Mouse (Mus musculus): ENCODE data around the gene Tars2. TPM values are rescaled to one million over a fixed set of nuclear protein-coding genes. Genes with fewer than 3 reads are reported as not detected.
A peak's percentile ranks its signal among the peaks of the same experiment; 100 is the strongest.

Gene Tars2
- polyA plus RNA-seq, 1 experiment from 2014 or later: 45.8 TPM

- Histone ChIP-seq H3K27ac (replicated peaks) (no peak overlapping the region), H3K9ac (no peak overlapping the region), H3K4me1 (no peaks in the 10 kb centered on the region), H3K4me2 (replicated peaks) (no peak overlapping the region), H3K9me3 (replicated peaks) (no peaks in the 10 kb centered on the region), H3K36me3 (no peaks in the 10 kb centered on the region), H3K4me3 (replicated peaks) (no peak overlapping the region), H3K27me3 (no peaks in the 10 kb centered on the region)
- no peak for ATAC-seq (ENCODE audit: insufficient number of reproducible peaks, low FRiP score, low TSS enrichment, low read depth)
These were observed 50.0 kb downstream of the Tars2 start for GRCm38 (mm10) chr3:95709967-95710366.

- H3K9ac ChIP-seq: no peak overlapping the region
- no peak for ATAC-seq (ENCODE audit: insufficient number of reproducible peaks, low FRiP score, low TSS enrichment, low read depth)
- H3K36me3 ChIP-seq: no peaks in the 10 kb centered on the region
- WGBS: 88% methylated on average over 4 of the region's 4 CpGs
- H3K9me3 ChIP-seq (replicated peaks): no peaks in the 10 kb centered on the region
- H3K4me1 ChIP-seq: no peaks in the 10 kb centered on the region
- H3K4me2 ChIP-seq (replicated peaks): no peak overlapping the region
- no peaks in the 10 kb centered on the region for H3K27me3 ChIP-seq
- H3K4me3 ChIP-seq (replicated peaks): no peak overlapping the region
- no peak overlapping the region for H3K27ac ChIP-seq (replicated peaks)
These were observed 51.0 kb downstream of the Tars2 start for GRCm38 (mm10) chr3:95709044-95709443.

- Histone ChIP-seq H3K4me1 (peaks cover under 1% of the 10 kb centered on the region; the same call in 1 of the 2 replicates), H3K9ac (no peak overlapping the region), H3K4me3 (replicated peaks) (no peak overlapping the region), H3K9me3 (replicated peaks) (no peaks in the 10 kb centered on the region), H3K27me3 (no peaks in the 10 kb centered on the region), H3K4me2 (replicated peaks) (no peak overlapping the region), H3K27ac (replicated peaks) (no peak overlapping the region), H3K36me3 (no peaks in the 10 kb centered on the region)
- 60% methylated on average over 7 of the region's 7 CpGs for WGBS
- ATAC-seq (ENCODE audit: insufficient number of reproducible peaks, low FRiP score, low TSS enrichment, low read depth): no peak
These were observed 52.5 kb downstream of the Tars2 start for GRCm38 (mm10) chr3:95707497-95707896.

GRCm38 (mm10) chr3:95706273-95706672 is 53.7 kb downstream of the Tars2 start:
- no peak overlapping the region for H3K4me3 ChIP-seq (replicated peaks)
- no peaks in the 10 kb centered on the region for H3K9me3 ChIP-seq (replicated peaks)
- H3K27ac ChIP-seq (replicated peaks): no peak overlapping the region
- H3K27me3 ChIP-seq: no peaks in the 10 kb centered on the region
- H3K9ac ChIP-seq: no peak overlapping the region
- peaks cover 13% of the 10 kb centered on the region for H3K4me1 ChIP-seq
- no peaks in the 10 kb centered on the region for H3K36me3 ChIP-seq
- no peak for ATAC-seq (ENCODE audit: insufficient number of reproducible peaks, low FRiP score, low TSS enrichment, low read depth)
- whole genome bisulfite sequencing: 86% methylated on average over 4 of the region's 4 CpGs
- H3K4me2 ChIP-seq (replicated peaks): no peak overlapping the region

- Histone ChIP-seq H3K9me3 (replicated peaks) (no peaks in the 10 kb centered on the region), H3K4me3 (replicated peaks) (no peak overlapping the region), H3K4me2 (replicated peaks) (no peak overlapping the region), H3K27me3 (no peaks in the 10 kb centered on the region), H3K36me3 (no peaks in the 10 kb centered on the region), H3K27ac (replicated peaks) (no peak overlapping the region), H3K9ac (no peak overlapping the region), H3K4me1 (peaks cover 19% of the 10 kb centered on the region)
- no peak for ATAC-seq (ENCODE audit: insufficient number of reproducible peaks, low FRiP score, low TSS enrichment, low read depth)
- WGBS: 91% methylated on average over 4 of the region's 4 CpGs
These were observed 55.4 kb downstream of the Tars2 start for GRCm38 (mm10) chr3:95704612-95705011.

- Histone ChIP-seq H3K4me2 (replicated peaks) (no peak overlapping the region), H3K9me3 (replicated peaks) (no peaks in the 10 kb centered on the region), H3K27ac (replicated peaks) (no peak overlapping the region), H3K4me1 (peaks cover 19% of the 10 kb centered on the region), H3K27me3 (no peaks in the 10 kb centered on the region), H3K36me3 (no peaks in the 10 kb centered on the region), H3K9ac (no peak overlapping the region), H3K4me3 (replicated peaks) (no peak overlapping the region)
- no peak for ATAC-seq (ENCODE audit: insufficient number of reproducible peaks, low FRiP score, low TSS enrichment, low read depth)
- 94% methylated on average over 3 of the region's 3 CpGs for WGBS
These were observed 56.7 kb downstream of the Tars2 start for GRCm38 (mm10) chr3:95703276-95703675.

- peak overlapping the region; percentile 50 for H3K4me2 ChIP-seq (replicated peaks)
- H3K9ac ChIP-seq: peak overlapping the region; percentile 9; the same call in 1 of the 2 replicates
- H3K36me3 ChIP-seq: no peaks in the 10 kb centered on the region
- ATAC-seq (ENCODE audit: insufficient number of reproducible peaks, low FRiP score, low TSS enrichment, low read depth): peak; percentile 91
- peak overlapping the region; percentile 58 for H3K27ac ChIP-seq (replicated peaks)
- peak overlapping the region; percentile 25 for H3K4me3 ChIP-seq (replicated peaks)
- no peaks in the 10 kb centered on the region for H3K27me3 ChIP-seq
- peaks cover 19% of the 10 kb centered on the region for H3K4me1 ChIP-seq
- H3K9me3 ChIP-seq (replicated peaks): no peaks in the 10 kb centered on the region
- 4% methylated on average over 24 of the region's 24 CpGs for WGBS
These were observed 58.0 kb downstream of the Tars2 start for GRCm38 (mm10) chr3:95701877-95702540.

GRCm38 (mm10) chr3:95701085-95701484 is 58.9 kb downstream of the Tars2 start:
- H3K27me3 ChIP-seq: no peaks in the 10 kb centered on the region
- H3K9me3 ChIP-seq (replicated peaks): no peaks in the 10 kb centered on the region
- H3K9ac ChIP-seq: no peak overlapping the region
- H3K36me3 ChIP-seq: no peaks in the 10 kb centered on the region
- H3K4me3 ChIP-seq (replicated peaks): no peak overlapping the region
- peak overlapping the region; percentile 58; the same call in 1 of the 2 replicates for H3K27ac ChIP-seq (replicated peaks)
- peaks cover 26% of the 10 kb centered on the region for H3K4me1 ChIP-seq
- 70% methylated on average over 2 of the region's 2 CpGs for WGBS
- ATAC-seq (ENCODE audit: insufficient number of reproducible peaks, low FRiP score, low TSS enrichment, low read depth): no peak
- H3K4me2 ChIP-seq (replicated peaks): no peak overlapping the region

- Histone ChIP-seq H3K4me2 (replicated peaks) (no peak overlapping the region), H3K27me3 (no peaks in the 10 kb centered on the region), H3K4me1 (peaks cover 34% of the 10 kb centered on the region), H3K4me3 (replicated peaks) (no peak overlapping the region), H3K9me3 (replicated peaks) (no peaks in the 10 kb centered on the region), H3K36me3 (no peaks in the 10 kb centered on the region), H3K9ac (no peak overlapping the region), H3K27ac (replicated peaks) (no peak overlapping the region)
- 51% methylated on average over 6 of the region's 6 CpGs for WGBS
- no peak for ATAC-seq (ENCODE audit: insufficient number of reproducible peaks, low FRiP score, low TSS enrichment, low read depth)
These were observed 59.7 kb downstream of the Tars2 start for GRCm38 (mm10) chr3:95700233-95700681.

- Histone ChIP-seq H3K4me1 (peaks cover 34% of the 10 kb centered on the region), H3K4me3 (replicated peaks) (no peak overlapping the region), H3K36me3 (no peaks in the 10 kb centered on the region), H3K27ac (replicated peaks) (no peak overlapping the region), H3K9ac (no peak overlapping the region), H3K27me3 (no peaks in the 10 kb centered on the region), H3K9me3 (replicated peaks) (no peaks in the 10 kb centered on the region), H3K4me2 (replicated peaks) (no peak overlapping the region)
- ATAC-seq (ENCODE audit: insufficient number of reproducible peaks, low FRiP score, low TSS enrichment, low read depth): no peak
- WGBS: 91% methylated on average over 4 of the region's 4 CpGs
These were observed 61.7 kb downstream of the Tars2 start for GRCm38 (mm10) chr3:95698286-95698685.

- 29% methylated on average over 7 of the region's 7 CpGs for WGBS
- Histone ChIP-seq H3K27me3 (no peaks in the 10 kb centered on the region), H3K4me2 (replicated peaks) (no peak overlapping the region), H3K4me1 (peaks cover 22% of the 10 kb centered on the region), H3K36me3 (no peaks in the 10 kb centered on the region), H3K9me3 (replicated peaks) (no peaks in the 10 kb centered on the region), H3K9ac (no peak overlapping the region), H3K4me3 (replicated peaks) (no peak overlapping the region), H3K27ac (replicated peaks) (no peak overlapping the region)
- no peak for ATAC-seq (ENCODE audit: insufficient number of reproducible peaks, low FRiP score, low TSS enrichment, low read depth)
These were observed 63.6 kb downstream of the Tars2 start for GRCm38 (mm10) chr3:95696360-95696759.

- no peak overlapping the region for H3K4me3 ChIP-seq (replicated peaks)
- no peak for ATAC-seq (ENCODE audit: insufficient number of reproducible peaks, low FRiP score, low TSS enrichment, low read depth)
- H3K36me3 ChIP-seq: no peaks in the 10 kb centered on the region
- no peak overlapping the region for H3K4me2 ChIP-seq (replicated peaks)
- no peaks in the 10 kb centered on the region for H3K27me3 ChIP-seq
- H3K4me1 ChIP-seq: peaks cover 16% of the 10 kb centered on the region
- no peaks in the 10 kb centered on the region for H3K9me3 ChIP-seq (replicated peaks)
- 0 out of 2 replicates have a peak overlapping the region, but pooled peaks have one; percentile 18 for H3K27ac ChIP-seq (replicated peaks)
- no peak overlapping the region for H3K9ac ChIP-seq
- 26% methylated on average over 3 of the region's 3 CpGs for WGBS
These were observed 64.2 kb downstream of the Tars2 start for GRCm38 (mm10) chr3:95695796-95696195.

Measured in embryonic facial prominence, embryonic 15.5 days (tissue).